Mouse (Mus musculus) gastrocnemius, adult 2 months (tissue): ENCODE data around the gene Rab34. TPM values are rescaled to one million over a fixed set of nuclear protein-coding genes. Genes with fewer than 3 reads are reported as not detected.

Source experiments
- DNase-seq: peaks from one replicate; pipeline ENCODE4 v3.0.0; 2022
- H3K27ac ChIP-seq: fragments of 200-600 bp; 2 replicates; pipeline ENCODE4 v1.8.1; 2022; ENCODE audit warnings: mild to moderate bottlenecking
- H3K4me3 ChIP-seq: fragments of 200-600 bp; 2 replicates; pipeline ENCODE4 v1.8.1; 2022; ENCODE audit warnings: mild to moderate bottlenecking, moderate library complexity
- CTCF ChIP-seq: fragments of 200-600 bp; IDR thresholded peaks from 2 replicates; pipeline ENCODE4 v1.8.1; 2022; ENCODE audit warnings: antibody characterized with exemption, mild to moderate bottlenecking, moderate library complexity
- intact Hi-C: fragments of 180-260 bp; cut with DNase I; formaldehyde crosslinking; loops from one replicate; pipeline ENCODE4 v1.15.1; 2025
- total RNA-seq, 2 experiments: library from RNA; stranded (reverse); gene quantifications; 2 replicates each; pipeline ENCODE4 v1.2.3; 2021

The Rab34 gene
- total RNA-seq, 2 experiments from 2014 or later = 3.3 to 4.6 TPM

DNA sequence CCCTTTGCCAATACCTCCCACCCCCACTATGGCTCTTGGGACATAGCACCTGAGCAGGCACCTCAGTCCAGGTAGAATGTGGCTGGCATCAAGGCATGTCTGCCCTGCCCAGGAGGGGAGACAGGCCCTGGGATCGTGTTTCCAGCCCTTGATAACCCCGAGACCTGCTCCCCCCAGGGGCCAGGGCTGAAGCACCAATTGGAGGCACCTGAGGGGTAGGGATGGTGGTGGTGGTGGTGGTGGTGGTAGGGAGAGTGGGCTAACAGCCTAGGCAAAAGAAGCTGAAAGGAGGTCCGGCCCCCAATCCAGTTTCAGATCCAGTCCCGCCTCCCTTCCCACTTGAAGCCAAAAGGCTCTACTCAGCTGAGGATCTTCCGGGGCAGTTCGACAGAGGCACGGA is 28.7 kb upstream of the Rab34 start:
- Histone ChIP-seq H3K27ac (no peak overlapping the region; the same call in 1 of the 2 replicates), H3K4me3 (no peak overlapping the region)
- no peak for DNase-seq
- no peak for TF ChIP-seq CTCF
- intact Hi-C loops = loop anchor here (1.0 to 5.0 kb wide), 2 partner anchors 18 to 62 kb away; no protein-coding TSS in a partner anchor

DNA sequence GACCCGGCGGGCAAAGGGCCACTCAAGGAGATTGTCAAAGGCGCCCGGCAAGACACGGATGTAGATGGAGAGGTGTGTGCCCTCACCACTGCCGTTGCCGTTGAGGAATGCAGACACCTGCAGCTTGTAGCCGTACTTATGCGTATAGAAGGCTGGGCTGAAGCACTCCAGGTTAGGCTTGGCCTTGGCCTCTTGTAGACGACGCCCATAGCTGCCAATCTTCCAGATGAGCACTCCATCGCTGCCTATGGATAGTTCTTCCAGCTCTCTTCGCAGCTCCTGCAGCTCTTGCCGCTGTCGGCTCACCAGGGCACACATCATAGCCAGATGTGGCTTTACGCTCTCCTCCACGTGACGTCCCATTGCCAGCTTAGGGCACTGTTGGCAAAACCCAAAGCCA is 28.1 kb upstream of the Rab34 start:
- TF ChIP-seq CTCF = no peak
- H3K4me3 ChIP-seq = no peak overlapping the region
- H3K27ac ChIP-seq = no peak overlapping the region
- intact Hi-C loops = no loop called here
- no peak for DNase-seq

DNA sequence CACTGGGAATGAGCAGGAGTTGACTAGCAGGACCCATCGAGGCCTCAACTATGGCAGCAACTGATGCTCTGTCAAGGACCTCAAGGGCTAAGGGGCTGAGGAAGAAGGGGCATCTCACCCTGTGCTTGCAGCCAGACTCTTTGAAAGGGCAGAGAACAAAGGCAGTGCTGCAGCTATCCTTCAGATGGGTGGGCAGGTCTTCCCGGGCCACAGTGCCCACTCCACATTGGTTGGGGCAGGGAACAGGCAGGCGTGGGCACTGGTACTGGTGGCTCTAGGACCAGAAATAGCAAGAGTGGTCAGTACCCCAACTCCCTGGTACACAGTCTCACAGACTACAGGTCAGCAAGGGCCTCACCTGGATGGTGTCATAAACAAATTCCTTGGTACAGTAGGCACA is 27.6 kb upstream of the Rab34 start:
- H3K4me3 ChIP-seq = no peak overlapping the region
- TF ChIP-seq CTCF = no peak
- intact Hi-C loops = no loop called here
- no peak for DNase-seq
- H3K27ac ChIP-seq = no peak overlapping the region

DNA sequence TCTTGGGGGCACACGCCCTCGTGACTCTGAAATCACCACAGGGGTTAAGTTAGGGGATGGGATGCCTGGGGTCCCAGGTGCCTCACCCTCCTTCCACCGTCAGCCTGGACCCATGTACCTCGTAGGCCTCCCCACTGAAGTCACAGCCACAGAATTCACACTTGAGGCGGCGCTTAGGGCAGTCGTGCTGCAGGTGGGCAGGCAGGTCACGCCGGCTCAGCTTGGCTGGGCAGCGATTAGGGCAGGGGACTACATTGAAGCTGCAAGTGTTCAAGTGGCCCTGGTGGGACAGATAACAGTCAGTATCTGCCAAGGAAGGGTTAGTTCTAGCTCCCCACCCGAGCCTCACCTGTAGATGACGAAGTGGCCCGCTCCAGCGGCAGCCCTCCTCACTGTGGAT is 27.1 kb upstream of the Rab34 start:
- Histone ChIP-seq H3K27ac (no peak overlapping the region), H3K4me3 (no peak overlapping the region)
- no peak for TF ChIP-seq CTCF
- DNase-seq = no peak
- intact Hi-C loops = no loop called here

DNA sequence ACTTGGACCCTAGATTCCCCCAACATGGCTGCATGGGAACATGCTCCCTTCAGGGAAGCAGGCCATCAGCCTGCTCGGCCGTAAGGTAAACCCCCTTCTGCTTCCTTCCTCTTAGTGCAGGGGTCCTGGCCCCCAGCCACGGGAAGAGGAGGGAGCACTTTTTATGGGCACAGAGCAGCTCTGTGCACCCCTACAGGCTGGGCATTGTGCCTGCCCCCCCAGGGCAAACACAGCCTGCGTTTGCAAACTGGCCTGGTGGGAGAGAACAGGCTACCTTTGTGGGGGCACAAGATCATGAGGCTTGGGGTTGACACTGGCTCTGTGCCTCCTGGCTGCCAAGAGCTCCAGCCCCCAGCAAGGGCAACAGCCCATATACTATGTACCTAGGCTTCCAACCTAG is 26.3 kb upstream of the Rab34 start:
- intact Hi-C loops = no loop called here
- Histone ChIP-seq H3K4me3 (no peak overlapping the region), H3K27ac (peak overlapping the region; percentile 44; the same call in 1 of the 2 replicates)

DNA sequence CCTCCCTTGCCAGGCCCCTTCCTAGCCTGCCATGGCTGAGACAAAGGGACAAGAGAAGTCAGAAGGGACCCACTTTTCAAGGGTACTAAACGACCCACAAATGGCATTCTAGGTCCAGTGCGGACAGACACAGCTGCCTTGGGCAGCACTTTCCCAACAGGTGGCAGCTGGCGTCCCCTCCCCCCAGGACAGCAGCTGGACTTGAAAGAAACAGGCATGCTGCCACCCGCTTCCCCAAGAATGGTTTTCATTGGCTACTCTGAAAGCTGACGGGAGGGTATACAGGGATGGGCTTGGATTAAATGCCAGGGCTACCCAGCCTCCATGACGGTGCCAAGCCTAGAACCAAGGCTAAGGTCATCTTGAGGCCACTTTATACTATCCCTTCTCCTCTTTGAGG is 25.7 kb upstream of the Rab34 start:
- peak overlapping the region; percentile 87; the same call in 1 of the 2 replicates for H3K27ac ChIP-seq
- peak; percentile 83 for DNase-seq
- intact Hi-C loops = no loop called here
- no peak for TF ChIP-seq CTCF
- no peak overlapping the region for H3K4me3 ChIP-seq

More for the DNA sequence above, 26.3 kb upstream of the Rab34 start:
- no peak for DNase-seq
- no peak for TF ChIP-seq CTCF

DNA sequence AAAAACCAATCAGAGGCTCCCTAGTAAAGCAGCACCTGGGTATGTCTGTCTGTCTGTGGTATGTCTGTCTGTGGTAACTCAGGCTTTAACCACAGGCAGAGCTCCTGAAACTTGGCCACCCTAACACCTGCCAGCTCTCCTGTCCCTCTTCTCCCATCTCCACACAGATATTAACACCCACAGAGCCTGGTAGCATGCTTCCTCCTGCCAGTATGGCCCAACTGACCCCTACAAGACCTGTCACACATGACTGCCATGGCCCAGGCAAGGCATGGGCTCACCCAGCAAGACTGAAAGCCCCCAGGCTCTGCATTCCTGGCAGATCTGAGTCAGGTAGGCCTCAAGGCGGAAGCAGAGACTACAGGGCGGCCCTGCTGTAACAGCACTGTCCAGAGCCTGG is 25.2 kb upstream of the Rab34 start:
- no peak for DNase-seq
- intact Hi-C loops = no loop called here
- no peak for TF ChIP-seq CTCF
- Histone ChIP-seq H3K27ac (peak overlapping the region; percentile 87; the same call in 1 of the 2 replicates), H3K4me3 (no peak overlapping the region)

DNA sequence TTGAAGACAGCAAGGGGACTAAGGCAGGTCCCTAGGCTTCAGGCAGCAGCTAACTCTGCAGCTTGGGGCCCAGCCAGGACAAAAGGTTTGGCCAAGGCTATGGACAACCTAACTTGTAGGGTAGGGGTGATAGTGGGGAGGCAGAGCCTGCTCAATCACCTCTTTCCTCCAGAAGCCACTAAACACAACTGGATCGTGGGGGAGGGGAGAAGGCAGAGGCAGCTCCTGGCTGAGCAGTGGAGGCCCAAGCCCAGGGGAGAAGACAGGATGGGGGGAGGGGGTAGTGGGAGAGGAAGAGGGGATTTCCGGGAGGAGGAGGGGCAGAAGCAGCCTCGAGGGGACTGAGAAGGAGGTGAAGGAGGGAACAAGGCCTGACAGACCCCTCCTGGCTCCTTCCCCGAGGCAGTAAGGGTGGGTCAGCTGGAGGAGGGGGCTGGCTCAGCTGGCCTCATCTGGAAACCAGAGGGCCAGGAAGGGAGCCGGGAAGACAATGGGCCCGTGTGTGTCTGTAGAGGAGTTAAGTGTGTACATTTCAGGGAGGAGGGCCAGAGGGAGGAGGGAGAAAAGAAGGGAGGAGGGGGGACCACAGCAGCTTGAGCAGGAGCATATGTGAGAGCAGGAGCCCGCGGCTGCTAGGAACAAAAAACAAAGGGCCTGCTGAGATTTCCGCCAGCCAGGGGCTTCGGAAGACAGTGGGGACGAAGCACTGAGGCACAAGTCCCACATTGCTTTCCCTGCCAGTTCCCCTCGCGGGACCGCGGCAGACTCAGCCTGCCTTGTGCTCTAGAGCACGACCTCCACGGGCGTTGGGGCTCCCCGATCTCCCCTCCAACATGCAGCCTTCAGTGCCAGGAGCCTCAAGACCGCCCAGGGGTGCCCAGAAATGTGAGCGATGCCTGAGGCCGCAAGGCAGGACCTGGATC is 24.3 kb upstream of the Rab34 start:
- no peak for TF ChIP-seq CTCF
- Histone ChIP-seq H3K4me3 (peak overlapping the region; percentile 90), H3K27ac (peak overlapping the region; percentile 87)
- intact Hi-C loops = no loop called here
- peak; percentile 68 for DNase-seq

DNA sequence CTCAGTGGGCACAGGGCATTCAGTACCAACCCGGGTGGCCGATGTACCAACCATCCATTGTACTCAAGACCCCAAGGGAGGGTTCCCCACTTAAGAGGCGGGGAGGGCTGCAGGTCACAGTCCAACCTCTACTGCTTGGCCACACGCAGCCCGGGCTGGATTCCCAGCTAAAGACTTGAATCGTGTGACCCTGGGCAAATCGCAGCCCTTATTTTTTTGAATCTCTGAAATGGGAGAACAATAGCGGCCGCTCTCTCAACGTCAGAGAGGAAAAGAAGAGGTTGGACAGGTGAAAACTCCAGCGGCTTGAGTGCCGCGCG is 23.7 kb upstream of the Rab34 start:
- peak overlapping the region; percentile 87 for H3K27ac ChIP-seq
- peak overlapping the region; percentile 90 for H3K4me3 ChIP-seq
- intact Hi-C loops = no loop called here
- TF ChIP-seq CTCF = no peak
- no peak for DNase-seq

DNA sequence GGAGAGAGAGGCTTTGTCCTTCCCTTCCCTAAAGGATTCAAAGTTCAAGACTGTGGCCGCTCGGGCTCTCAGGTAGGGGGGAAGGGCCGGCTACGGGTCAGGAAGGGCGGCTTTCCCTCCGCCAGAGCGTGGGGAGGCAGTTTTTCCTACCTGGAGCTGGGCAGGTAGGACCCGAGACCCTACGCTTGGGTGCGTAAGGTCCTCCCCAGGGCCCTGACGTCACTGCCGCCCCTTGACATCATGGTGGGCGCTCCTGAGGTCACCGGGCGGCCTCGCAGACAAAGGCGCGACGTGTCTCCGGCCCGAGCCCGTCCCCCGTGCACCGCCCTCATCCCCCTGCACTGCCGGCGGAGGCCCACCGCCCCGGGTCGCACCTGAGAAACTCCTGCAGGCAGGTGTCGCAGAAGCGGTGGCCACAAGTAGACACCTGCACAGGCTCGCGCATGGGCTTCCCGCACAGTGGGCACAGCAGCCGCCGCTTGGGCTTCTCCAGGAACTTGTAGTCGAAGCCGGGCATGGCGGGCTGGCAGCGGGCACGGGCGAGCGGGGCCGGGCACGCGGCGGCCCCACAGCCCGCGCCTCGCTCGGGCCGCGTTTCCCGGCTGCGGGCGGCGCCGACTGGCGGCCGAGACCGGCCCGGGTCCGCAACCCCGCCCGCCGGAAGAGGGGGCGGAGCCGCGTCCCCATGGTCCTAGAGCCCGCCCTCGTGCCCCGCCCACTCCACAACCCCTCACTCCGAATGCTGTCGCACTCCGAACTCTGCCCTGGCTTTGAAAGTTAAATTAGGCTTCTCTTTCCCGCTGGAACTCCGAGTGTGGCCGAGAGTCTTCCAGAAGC is 23.1 kb upstream of the Rab34 start, which contains the start of gene Traf4:
Traf4 (minus strand) TSS at position 666 of the 837 bp plus-strand sequence.
- peak; percentile 46 for TF ChIP-seq CTCF
- peak; percentile 91 for DNase-seq
- peak within 1 kb of the TSS; percentile 87 for H3K27ac ChIP-seq
- H3K4me3 ChIP-seq = peak within 1 kb of the TSS; percentile 90
- intact Hi-C loops = no loop called here

DNA sequence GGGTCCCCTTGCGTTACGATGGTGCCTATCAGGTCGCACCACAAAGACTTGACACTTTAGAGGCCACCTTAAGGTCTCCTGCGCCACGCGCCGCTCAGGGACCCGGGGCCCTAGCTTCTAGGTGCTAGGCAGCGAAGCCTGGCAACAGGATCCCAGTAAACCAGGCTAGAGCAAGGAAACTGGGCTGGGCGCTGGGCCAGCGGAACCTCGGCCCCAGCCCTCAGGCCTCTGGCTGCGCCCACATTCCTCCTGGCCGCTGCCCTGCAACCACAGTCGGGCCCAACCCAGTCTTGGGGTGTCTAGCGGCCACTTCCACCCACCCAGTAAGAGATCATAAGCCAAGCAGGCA is 22.5 kb upstream of the Rab34 start:
- Histone ChIP-seq H3K4me3 (peak overlapping the region; percentile 90), H3K27ac (peak overlapping the region; percentile 85)
- peak; percentile 70 for DNase-seq
- intact Hi-C loops = no loop called here
- TF ChIP-seq CTCF = no peak

DNA sequence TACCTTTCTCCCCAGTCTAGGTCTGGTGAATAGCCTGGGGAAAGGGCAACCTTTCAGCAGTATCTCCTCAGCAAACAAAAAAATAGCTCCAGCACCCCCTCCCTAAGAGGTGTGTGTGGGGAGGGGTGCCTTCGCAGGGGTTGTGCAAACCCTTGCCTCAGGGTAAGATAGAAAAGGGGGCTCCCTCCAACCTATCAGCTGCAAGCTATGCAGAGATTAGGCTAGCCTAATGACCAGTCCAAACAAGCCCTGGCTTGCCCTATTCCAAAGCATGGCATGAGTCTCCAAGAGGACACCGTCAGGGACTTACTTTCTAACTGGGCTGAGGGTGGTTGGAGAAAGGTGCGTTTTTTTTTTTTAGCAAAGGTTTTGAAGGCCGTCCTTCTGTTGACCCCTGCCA is 22.1 kb upstream of the Rab34 start:
- Histone ChIP-seq H3K27ac (peak overlapping the region; percentile 85), H3K4me3 (peak overlapping the region; percentile 90)
- intact Hi-C loops = no loop called here
- DNase-seq = no peak
- TF ChIP-seq CTCF = no peak

DNA sequence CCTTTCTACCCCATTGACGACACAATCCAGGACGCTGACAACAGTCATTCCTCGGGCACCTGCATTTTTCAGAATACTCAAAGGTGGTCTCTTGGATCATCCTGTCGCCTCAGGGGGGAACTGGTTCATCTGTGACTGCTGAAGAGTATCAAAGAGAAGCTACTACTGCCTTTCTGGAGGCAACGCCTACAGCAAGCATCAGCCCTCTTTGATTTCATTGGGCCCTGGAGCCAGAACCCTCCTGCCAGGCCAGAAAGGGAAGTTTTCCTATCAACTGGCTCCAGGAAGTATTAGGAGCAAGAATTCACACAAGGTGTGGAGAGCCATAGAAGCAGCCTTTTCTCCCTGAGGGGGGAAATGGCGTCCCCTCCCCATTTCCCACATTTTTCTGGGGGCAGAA is 21.6 kb upstream of the Rab34 start:
- intact Hi-C loops = no loop called here
- DNase-seq = no peak
- peak overlapping the region; percentile 85; the same call in 1 of the 2 replicates for H3K27ac ChIP-seq
- TF ChIP-seq CTCF = no peak
- H3K4me3 ChIP-seq = no peak overlapping the region
